Mouse (Mus musculus) embryonic facial prominence, embryonic 12.5 days (tissue): ENCODE results near the gene Snrnp27. TPM values are rescaled to one million over a fixed set of nuclear protein-coding genes. Genes with fewer than 3 reads are reported as not detected.
A peak's percentile ranks its signal among the peaks of the same experiment; 100 is the strongest.

Source experiments
- ATAC-seq: fragments of 200-750 bp; cut with Nextera tagmentation; 2 replicates; pipeline ENCODE4 v1.8.0; 2017; ENCODE audit not compliant: insufficient number of reproducible peaks, insufficient read depth, low FRiP score, low TSS enrichment
- H3K27ac ChIP-seq: fragments of 300-500 bp; sonication (generic); 2 replicates; pipeline ENCODE4 v1.5.1; 2016; ENCODE audit warnings: mild to moderate bottlenecking
- H3K27me3 ChIP-seq: fragments of 300-500 bp; sonication (generic); 2 replicates; pipeline ENCODE4 v1.6.1; 2016; ENCODE audit warnings: mild to moderate bottlenecking, moderate library complexity
- H3K36me3 ChIP-seq: fragments of 300-500 bp; sonication (generic); 2 replicates; pipeline ENCODE4 v1.6.1; 2016; ENCODE audit warnings: mild to moderate bottlenecking
- H3K4me1 ChIP-seq: fragments of 300-500 bp; sonication (generic); 2 replicates; pipeline ENCODE4 v1.6.1; 2016
- H3K4me2 ChIP-seq: fragments of 300-500 bp; sonication (generic); replicated peaks from 2 replicates; pipeline ENCODE4 v1.6.1; 2016; ENCODE audit warnings: mild to moderate bottlenecking, moderate library complexity
- H3K4me3 ChIP-seq: fragments of 300-500 bp; sonication (generic); 2 replicates; pipeline ENCODE4 v1.5.1; 2016; ENCODE audit warnings: mild to moderate bottlenecking
- H3K9ac ChIP-seq: fragments of 300-500 bp; sonication (generic); 2 replicates; pipeline ENCODE4 v1.6.1; 2016; ENCODE audit warnings: mild to moderate bottlenecking, moderate library complexity
- H3K9me3 ChIP-seq: fragments of 300-500 bp; sonication (generic); 2 replicates; pipeline ENCODE4 v1.6.1; 2016; ENCODE audit warnings: mild to moderate bottlenecking, moderate library complexity
- WGBS: fragments of 180-500 bp; shearing (Covaris S2); methylation state at CpG from one replicate; pipeline ENCODE4 v1.1.7; 2016; 5-methylcytosine and 5-hydroxymethylcytosine counted together
- polyA plus RNA-seq: library from polyadenylated mRNA; unstranded; fragments of >200 nt; fragmentation: Nextera tagmentation; extraction: Ambion mirVana; gene quantifications from 2 replicates; pipeline ENCODE4 v1.2.1, GENCODE M21; 2016

Gene Snrnp27
- polyA plus RNA-seq, result 126 and 128 TPM in 2 replicates

GRCm38 (mm10) chr6:86683872-86684654, at the start of gene Snrnp27:
Snrnp27 (minus strand) TSS chr6:86684522.
- Histone ChIP-seq H3K4me2 (peak within 1 kb of the TSS; percentile 65), H3K4me1 (0 out of 2 replicates have a peak, but pooled peaks cover 8% of the 10 kb centered on the region), H3K27ac (0 out of 2 replicates have a peak within 1 kb of the TSS, but pooled peaks have one; percentile 51), H3K9me3 (no peaks in the 10 kb centered on the region), H3K9ac (peak within 1 kb of the TSS; percentile 86), H3K36me3 (peaks cover 37% of the 10 kb centered on the region), H3K27me3 (no peaks in the 10 kb centered on the region), H3K4me3 (peak within 1 kb of the TSS; percentile 82)
- WGBS, result 3% methylated on average over 36 of the region's 36 CpGs
- peak; percentile 84 for ATAC-seq

DNA sequence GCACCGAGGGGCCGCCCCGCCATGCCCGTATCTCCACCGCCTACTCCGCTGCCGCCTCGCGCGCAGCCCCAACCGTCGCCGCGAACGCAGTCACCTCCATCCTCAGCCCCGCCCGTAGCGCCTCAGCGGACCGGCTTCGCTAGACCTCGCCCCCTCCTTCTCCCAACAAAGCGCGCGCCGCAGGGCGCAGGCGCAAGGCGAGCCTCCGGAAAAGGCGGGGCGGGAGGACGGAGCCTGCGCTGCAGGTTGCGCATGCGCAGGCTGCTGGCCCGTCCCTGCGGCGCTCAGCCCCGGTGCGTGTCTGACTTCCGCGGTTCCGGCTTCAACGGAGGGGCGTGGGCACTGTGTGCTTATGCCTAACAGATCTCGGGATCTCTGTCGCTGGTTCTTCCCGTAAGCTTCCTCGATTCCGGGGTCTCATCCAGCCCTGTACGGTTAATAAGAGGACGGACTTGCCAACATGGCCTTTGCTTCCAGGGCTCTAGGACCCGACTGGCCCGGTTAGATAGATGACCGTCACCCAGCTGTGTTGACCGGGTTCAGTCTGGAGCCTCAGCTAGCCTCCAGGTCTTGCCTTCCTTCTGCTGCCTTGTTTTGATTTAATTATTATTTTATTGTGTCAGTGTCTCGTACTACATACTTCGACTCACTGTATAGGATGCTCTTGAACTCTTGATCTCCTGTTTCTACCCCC, 49.0 kb upstream of the Snrnp27 start, which contains the start of gene Gmcl1:
Gene Gmcl1, minus strand, starts transcription at position 201 of the 694 bp plus-strand sequence.
- Histone ChIP-seq H3K4me3 (peak within 1 kb of the TSS; percentile 95), H3K4me1 (peaks cover 11% of the 10 kb centered on the region), H3K4me2 (peak within 1 kb of the TSS; percentile 90), H3K9me3 (no peaks in the 10 kb centered on the region), H3K36me3 (no peaks in the 10 kb centered on the region), H3K27me3 (no peaks in the 10 kb centered on the region), H3K9ac (peak within 1 kb of the TSS; percentile 93), H3K27ac (peak within 1 kb of the TSS; percentile 81)
- peak; percentile 91 for ATAC-seq
- WGBS, result under 1% methylated on average over 59 of the region's 59 CpGs

- Histone ChIP-seq H3K27ac (peak overlapping the region; percentile 81), H3K36me3 (peaks cover under 1% of the 10 kb centered on the region; the same call in 1 of the 2 replicates), H3K9me3 (no peaks in the 10 kb centered on the region), H3K4me3 (peak overlapping the region; percentile 95), H3K4me2 (peak overlapping the region; percentile 90), H3K9ac (peak overlapping the region; percentile 93), H3K4me1 (peaks cover 11% of the 10 kb centered on the region), H3K27me3 (no peaks in the 10 kb centered on the region)
- under 1% methylated on average over 62 of the region's 62 CpGs for WGBS
- ATAC-seq, result peak; percentile 53
Observed at GRCm38 (mm10) chr6:86732276-86733173, 48.2 kb upstream of the Snrnp27 start.

DNA sequence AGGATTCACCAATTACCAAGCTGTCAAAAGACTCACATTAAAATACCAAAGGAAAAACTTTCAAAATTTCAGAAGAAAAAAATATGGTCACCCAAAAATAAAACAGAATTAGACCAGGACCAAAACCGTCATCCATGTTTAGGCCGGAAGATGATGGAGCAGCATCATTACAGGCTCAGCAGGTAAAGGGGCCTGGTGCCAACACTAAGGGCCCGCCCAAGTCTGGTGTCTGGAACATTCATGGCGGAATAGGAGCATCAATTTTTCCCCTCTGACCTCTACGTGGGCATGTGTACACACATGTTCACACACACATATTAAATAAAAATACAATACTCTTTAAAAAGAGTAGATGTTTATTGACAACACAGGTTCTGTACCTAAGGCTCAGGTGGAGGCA, 44.4 kb upstream of the Snrnp27 start:
- Histone ChIP-seq H3K4me3 (no peak overlapping the region), H3K9ac (no peak overlapping the region), H3K4me2 (no peak overlapping the region)

DNA sequence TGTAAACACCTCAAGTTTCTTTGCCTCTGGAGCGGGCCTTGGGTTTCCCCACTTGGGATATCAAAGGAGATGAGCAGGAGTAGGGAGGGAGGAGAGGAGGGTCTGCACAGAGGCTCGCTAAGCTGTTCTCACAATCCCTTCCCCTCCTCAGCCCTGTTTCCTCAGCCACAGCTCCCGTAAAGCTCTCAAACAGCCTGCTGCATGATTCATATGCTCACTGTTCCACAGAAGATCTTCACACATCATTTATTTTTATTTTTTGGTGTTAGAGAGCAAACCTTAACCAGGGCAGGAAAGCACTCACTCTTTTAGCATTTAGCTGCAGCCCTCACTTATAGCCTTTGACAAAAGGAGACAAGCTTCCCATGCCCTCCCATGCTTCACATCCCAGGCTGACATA, 37.7 kb upstream of the Snrnp27 start:
- no peak overlapping the region for H3K4me3 ChIP-seq
- no peaks in the 10 kb centered on the region for H3K4me1 ChIP-seq
- no peak overlapping the region for H3K9ac ChIP-seq
- H3K9me3 ChIP-seq, result no peaks in the 10 kb centered on the region
- ATAC-seq, result no peak
- H3K4me2 ChIP-seq, result no peak overlapping the region
- WGBS, result 84% methylated on average over 3 of the region's 3 CpGs
- H3K27me3 ChIP-seq, result no peaks in the 10 kb centered on the region
- H3K36me3 ChIP-seq, result peaks cover 27% of the 10 kb centered on the region
- no peak overlapping the region for H3K27ac ChIP-seq

More for the DNA sequence above, 44.4 kb upstream of the Snrnp27 start:
- ATAC-seq, result no peak
- no peak overlapping the region for H3K27ac ChIP-seq
- peaks cover 5% of the 10 kb centered on the region; the same call in 1 of the 2 replicates for H3K4me1 ChIP-seq
- H3K9me3 ChIP-seq, result no peaks in the 10 kb centered on the region
- H3K36me3 ChIP-seq, result peaks cover 8% of the 10 kb centered on the region; the same call in 1 of the 2 replicates
- 94% methylated on average over 5 of the region's 5 CpGs for WGBS
- no peaks in the 10 kb centered on the region for H3K27me3 ChIP-seq

DNA sequence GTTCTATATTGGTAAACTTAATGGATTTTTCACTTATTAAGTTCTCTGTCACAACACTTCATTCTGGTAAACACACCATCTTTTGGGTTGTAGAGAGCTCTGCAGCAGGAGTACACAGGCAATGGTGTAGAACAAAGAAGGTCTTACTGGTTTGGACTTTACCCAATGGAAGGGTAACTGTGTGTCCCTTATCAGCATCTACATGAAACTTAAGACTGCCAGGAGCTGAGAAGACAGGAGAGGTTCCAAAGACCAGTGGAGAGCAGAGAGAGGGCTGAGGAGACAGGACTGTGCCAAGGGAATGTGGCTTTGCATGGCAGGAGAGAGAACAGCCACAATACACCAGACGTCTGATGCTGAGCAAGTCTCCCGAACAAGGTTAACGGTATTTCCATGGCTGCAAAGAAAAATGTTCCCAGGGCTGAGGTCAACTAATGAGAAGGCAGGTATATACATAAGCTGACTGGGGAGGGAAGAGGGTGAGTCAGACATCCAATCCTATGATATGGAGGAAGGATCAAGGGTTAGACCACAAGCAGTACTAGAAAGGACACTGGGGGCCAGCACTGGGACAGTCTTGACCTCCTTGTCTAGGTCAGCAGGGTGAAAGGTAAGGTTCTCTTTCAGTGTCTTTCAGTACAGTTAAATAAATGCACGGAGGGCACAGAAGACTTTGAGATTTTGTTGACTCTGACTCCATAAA, 23.9 kb upstream of the Snrnp27 start:
- no peaks in the 10 kb centered on the region for H3K4me1 ChIP-seq
- H3K9ac ChIP-seq, result no peak overlapping the region
- no peak for ATAC-seq
- H3K4me3 ChIP-seq, result no peak overlapping the region
- no peaks in the 10 kb centered on the region for H3K27me3 ChIP-seq
- H3K9me3 ChIP-seq, result no peaks in the 10 kb centered on the region
- H3K4me2 ChIP-seq, result no peak overlapping the region
- no peak overlapping the region for H3K27ac ChIP-seq
- peaks cover 56% of the 10 kb centered on the region for H3K36me3 ChIP-seq
- 85% methylated on average over 4 of the region's 4 CpGs for WGBS

DNA sequence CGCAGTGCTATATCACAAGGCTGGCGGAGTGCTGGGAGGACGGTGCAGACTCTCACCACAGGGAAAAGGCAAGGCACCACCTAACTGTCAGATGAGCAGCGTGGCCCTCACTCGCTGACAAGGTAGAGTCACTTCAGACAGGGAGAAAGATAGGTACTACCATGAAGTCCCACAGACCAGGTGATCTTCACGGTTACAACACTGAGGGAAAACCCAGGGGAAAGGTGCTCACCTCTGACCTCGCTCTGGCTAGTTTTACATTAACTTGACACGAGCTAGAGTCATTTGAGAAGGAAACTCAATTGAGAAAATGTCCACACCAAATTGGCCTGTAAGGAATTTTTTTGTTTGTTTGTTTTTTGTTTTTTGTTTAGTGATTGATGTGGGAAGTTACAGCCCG, 18.3 kb upstream of the Snrnp27 start:
- 88% methylated on average over 9 of the region's 9 CpGs for WGBS
- Histone ChIP-seq H3K4me3 (no peak overlapping the region), H3K4me2 (no peak overlapping the region), H3K4me1 (no peaks in the 10 kb centered on the region), H3K9me3 (no peaks in the 10 kb centered on the region), H3K36me3 (peaks cover 86% of the 10 kb centered on the region), H3K9ac (no peak overlapping the region), H3K27me3 (no peaks in the 10 kb centered on the region), H3K27ac (no peak overlapping the region)
- no peak for ATAC-seq

DNA sequence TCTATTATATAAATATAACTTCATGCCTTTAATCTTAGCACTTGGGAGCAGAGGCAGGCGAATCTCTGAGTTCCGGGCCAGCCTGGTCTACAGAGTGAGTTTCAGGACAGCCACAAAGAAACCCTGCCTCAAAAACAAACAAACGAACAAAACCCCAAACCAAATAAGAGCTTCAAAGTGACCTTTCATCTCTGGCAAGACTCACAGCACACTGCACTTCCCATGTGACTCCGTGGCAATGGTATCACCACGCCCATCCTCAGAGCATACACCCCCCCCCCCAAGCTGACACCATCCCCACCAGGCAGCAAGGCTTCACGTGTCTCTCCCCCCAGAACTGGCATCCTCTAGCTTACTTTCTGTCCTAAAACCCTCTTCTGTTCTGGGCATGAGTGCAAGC, 13.6 kb upstream of the Snrnp27 start:
- no peaks in the 10 kb centered on the region for H3K9me3 ChIP-seq
- no peak overlapping the region for H3K4me2 ChIP-seq
- no peak overlapping the region for H3K4me3 ChIP-seq
- peaks cover 74% of the 10 kb centered on the region for H3K36me3 ChIP-seq
- H3K9ac ChIP-seq, result no peak overlapping the region
- H3K4me1 ChIP-seq, result no peaks in the 10 kb centered on the region
- ATAC-seq, result no peak
- no peak overlapping the region for H3K27ac ChIP-seq
- H3K27me3 ChIP-seq, result no peaks in the 10 kb centered on the region
- WGBS, result 80% methylated on average over 6 of the region's 6 CpGs

DNA sequence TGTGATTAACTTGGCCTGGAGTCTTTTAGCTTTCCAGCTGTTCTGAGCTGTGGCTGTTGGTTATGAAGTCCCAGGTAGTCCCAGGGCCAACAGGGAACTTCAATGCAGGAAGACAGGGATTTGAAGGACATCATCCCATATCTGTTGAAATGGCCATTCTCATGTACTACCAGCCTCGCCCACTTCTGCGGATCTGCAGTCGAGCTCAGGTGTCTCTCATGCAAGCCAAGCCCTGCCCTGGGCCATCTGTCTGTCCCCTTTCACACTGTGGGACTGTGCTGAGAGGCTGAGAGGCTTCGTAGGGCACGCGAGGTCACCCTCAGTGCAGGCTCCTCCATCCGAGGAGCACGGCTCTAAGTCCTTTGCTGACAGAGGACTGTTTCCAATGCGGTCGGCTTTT, 11.9 kb upstream of the Snrnp27 start:
- ATAC-seq, result no peak

DNA sequence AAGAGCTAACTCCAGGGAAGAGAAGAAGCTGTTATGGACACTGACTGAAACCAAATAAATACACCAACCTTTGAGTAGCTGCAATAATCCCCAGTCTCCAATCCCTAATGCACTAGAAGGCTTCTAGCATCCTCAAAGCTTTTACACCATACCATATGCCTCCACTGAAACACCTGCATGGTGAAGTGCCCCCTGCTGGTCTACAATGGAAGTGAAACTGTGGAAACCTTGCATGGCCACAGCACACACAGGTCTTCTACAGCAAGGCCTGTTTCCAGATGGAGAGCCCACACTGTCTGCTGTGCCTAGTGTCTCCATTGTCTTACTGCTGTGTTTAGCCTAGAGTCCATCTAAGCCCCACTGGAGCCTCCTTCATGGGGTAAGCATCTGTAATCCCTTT, 10.1 kb upstream of the Snrnp27 start:
- Histone ChIP-seq H3K27ac (no peak overlapping the region), H3K4me2 (no peak overlapping the region), H3K9ac (no peak overlapping the region), H3K36me3 (peaks cover 62% of the 10 kb centered on the region), H3K4me3 (no peak overlapping the region), H3K4me1 (no peaks in the 10 kb centered on the region), H3K27me3 (no peaks in the 10 kb centered on the region), H3K9me3 (no peaks in the 10 kb centered on the region)
- no peak for ATAC-seq

More for the DNA sequence above, 11.9 kb upstream of the Snrnp27 start:
- H3K27me3 ChIP-seq, result no peaks in the 10 kb centered on the region
- no peak overlapping the region for H3K27ac ChIP-seq
- peaks cover 62% of the 10 kb centered on the region for H3K36me3 ChIP-seq
- no peak overlapping the region for H3K4me3 ChIP-seq
- H3K4me2 ChIP-seq, result no peak overlapping the region
- no peak overlapping the region for H3K9ac ChIP-seq
- WGBS, result 82% methylated on average over 10 of the region's 10 CpGs
- no peaks in the 10 kb centered on the region for H3K9me3 ChIP-seq
- H3K4me1 ChIP-seq, result no peaks in the 10 kb centered on the region

- 87% methylated on average over 3 of the region's 3 CpGs for WGBS
Observed at GRCm38 (mm10) chr6:86689671-86690070, 5.3 kb upstream of the Snrnp27 start.

More at GRCm38 (mm10) chr6:86689671-86690070, 5.3 kb upstream of the Snrnp27 start:
- Histone ChIP-seq H3K9me3 (no peaks in the 10 kb centered on the region), H3K4me3 (no peak overlapping the region), H3K27ac (no peak overlapping the region), H3K4me2 (no peak overlapping the region), H3K4me1 (no peaks in the 10 kb centered on the region), H3K36me3 (peaks cover 33% of the 10 kb centered on the region), H3K27me3 (no peaks in the 10 kb centered on the region), H3K9ac (no peak overlapping the region)
- ATAC-seq, result no peak
